Mouse (Mus musculus): ENCODE measurements around the gene H2-Eb2. TPM values are rescaled to one million over a fixed set of nuclear protein-coding genes. Genes with fewer than 3 reads are reported as not detected.

Gene H2-Eb2
- polyA plus RNA-seq, 1 experiment from 2014 or later: not detected

DNA sequence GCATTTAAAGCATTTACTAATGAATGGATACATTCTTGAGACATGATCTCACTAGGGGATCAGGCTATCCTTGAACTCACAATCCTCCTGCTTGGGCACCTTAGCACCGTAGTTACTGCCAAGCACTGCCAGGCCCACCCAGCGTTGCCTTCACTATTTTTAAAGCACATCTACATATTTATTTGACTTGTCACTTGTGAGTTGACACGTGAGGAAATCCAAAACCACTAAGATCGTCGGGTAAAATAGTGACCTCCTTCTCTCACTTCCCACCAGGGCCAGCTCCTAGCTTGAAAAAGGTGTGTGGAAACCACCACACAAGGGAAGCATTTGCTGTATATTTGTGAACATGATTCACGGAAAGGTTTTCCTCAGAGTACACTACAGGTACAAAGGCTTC is 38.5 kb upstream of the H2-Eb2 start:
- ATAC-seq (ENCODE audit: low FRiP score, low TSS enrichment) (no peak), DNase-seq (ENCODE audit: low spot score) (no peak)
- H3K4me2 ChIP-seq (replicated peaks; ENCODE audit: low read depth): no peak overlapping the region
- H3K9me3 ChIP-seq (ENCODE audit: control insufficient read depth, low read length): no peaks in the 10 kb centered on the region
- TF ChIP-seq CTCF (IDR thresholded peaks at IDR 0.05; ENCODE audit: low read depth) (no peak), EP300 (optimal IDR thresholded peaks at IDR 0.05) (no peak)
- H3K27ac ChIP-seq (replicated peaks): no peak overlapping the region
- 55% methylated on average over 6 of the region's 6 CpGs for whole genome bisulfite sequencing
- H3K4me1 ChIP-seq (replicated peaks; ENCODE audit: control insufficient read depth, insufficient read depth): no peaks in the 10 kb centered on the region
- H3K36me3 ChIP-seq (ENCODE audit: control insufficient read depth, insufficient read depth, low read length): no peaks in the 10 kb centered on the region
- H3K27me3 ChIP-seq (ENCODE audit: control insufficient read depth, insufficient read depth, low read length): no peaks in the 10 kb centered on the region
- no peak overlapping the region for H3K4me3 ChIP-seq (ENCODE audit: low read depth, low read length)
- H3K9ac ChIP-seq (ENCODE audit: low read length): no peak overlapping the region

DNA sequence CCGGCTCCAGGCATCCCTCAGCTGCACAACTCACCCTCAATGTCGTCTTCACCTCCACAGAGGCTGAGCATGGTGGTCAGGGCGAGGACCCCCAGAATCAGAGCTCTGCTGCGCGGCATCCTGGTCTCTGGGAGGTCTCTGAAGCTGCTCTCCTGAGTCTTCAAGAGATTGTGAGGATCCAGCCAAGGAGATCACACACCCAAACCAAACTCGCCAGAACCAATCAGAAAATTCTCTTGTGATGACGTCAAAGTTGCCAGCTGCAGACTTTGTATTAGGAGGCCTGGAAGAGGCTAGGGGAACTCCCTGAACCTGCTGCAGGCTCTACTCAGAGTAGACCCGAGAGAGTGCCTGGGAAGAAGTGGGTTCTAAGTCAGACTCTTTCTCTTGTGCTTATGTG is 37.8 kb upstream of the H2-Eb2 start, which contains the start of gene H2-Aa:
Gene H2-Aa, minus strand, starts transcription at position 176 of the 400 bp plus-strand sequence.
- TF ChIP-seq CTCF (IDR thresholded peaks at IDR 0.05; ENCODE audit: low read depth): no peak
- no peak for TF ChIP-seq EP300 (optimal IDR thresholded peaks at IDR 0.05)
- H3K36me3 ChIP-seq (ENCODE audit: control insufficient read depth, insufficient read depth, low read length): no peaks in the 10 kb centered on the region
- H3K4me2 ChIP-seq (replicated peaks; ENCODE audit: low read depth): no peak within 1 kb of the TSS
- H3K9ac ChIP-seq (ENCODE audit: low read length): no peak within 1 kb of the TSS
- H3K4me3 ChIP-seq (ENCODE audit: low read depth, low read length): no peak within 1 kb of the TSS
- 14% methylated on average over 8 of the region's 8 CpGs for WGBS
- peak; percentile 71 for DNase-seq (ENCODE audit: low spot score)
- ATAC-seq (ENCODE audit: low FRiP score, low TSS enrichment): peak; percentile 82
- no peak within 1 kb of the TSS for H3K27ac ChIP-seq (replicated peaks)
- no peaks in the 10 kb centered on the region for H3K27me3 ChIP-seq (ENCODE audit: control insufficient read depth, insufficient read depth, low read length)
- H3K9me3 ChIP-seq (ENCODE audit: control insufficient read depth, low read length): no peaks in the 10 kb centered on the region
- no peaks in the 10 kb centered on the region for H3K4me1 ChIP-seq (replicated peaks; ENCODE audit: control insufficient read depth, insufficient read depth)

DNA sequence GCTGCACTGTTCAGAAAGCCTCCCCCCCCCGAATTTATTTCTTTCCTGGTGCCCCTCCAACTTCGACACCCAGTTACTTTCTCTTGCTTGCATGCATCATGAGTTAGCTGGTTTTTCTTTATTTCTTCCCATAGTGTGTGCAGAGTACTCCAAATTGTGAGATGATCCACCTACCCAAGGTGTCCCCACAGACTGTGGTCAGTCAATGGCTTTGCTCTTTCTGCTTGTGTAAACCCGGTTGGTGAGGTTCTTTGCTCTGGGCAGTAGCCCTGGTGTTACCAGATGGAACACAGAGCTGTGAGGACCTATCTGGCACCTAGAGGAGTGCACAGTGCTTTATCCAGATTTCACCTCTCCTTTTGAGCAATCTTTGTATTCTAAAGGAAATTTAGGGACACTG is 37.3 kb upstream of the H2-Eb2 start:
- Histone ChIP-seq H3K27me3 (ENCODE audit: control insufficient read depth, insufficient read depth, low read length) (no peaks in the 10 kb centered on the region), H3K4me3 (ENCODE audit: low read depth, low read length) (no peak overlapping the region), H3K9me3 (ENCODE audit: control insufficient read depth, low read length) (no peaks in the 10 kb centered on the region), H3K4me1 (replicated peaks; ENCODE audit: control insufficient read depth, insufficient read depth) (no peaks in the 10 kb centered on the region), H3K9ac (ENCODE audit: low read length) (no peak overlapping the region), H3K27ac (replicated peaks) (no peak overlapping the region), H3K36me3 (ENCODE audit: control insufficient read depth, insufficient read depth, low read length) (no peaks in the 10 kb centered on the region), H3K4me2 (replicated peaks; ENCODE audit: low read depth) (no peak overlapping the region)
- ATAC-seq (ENCODE audit: low FRiP score, low TSS enrichment): no peak
- 65% methylated on average over 3 of the region's 3 CpGs for WGBS
- TF ChIP-seq CTCF (IDR thresholded peaks at IDR 0.05; ENCODE audit: low read depth): no peak
- TF ChIP-seq EP300 (optimal IDR thresholded peaks at IDR 0.05): no peak
- DNase-seq (ENCODE audit: low spot score): no peak

DNA sequence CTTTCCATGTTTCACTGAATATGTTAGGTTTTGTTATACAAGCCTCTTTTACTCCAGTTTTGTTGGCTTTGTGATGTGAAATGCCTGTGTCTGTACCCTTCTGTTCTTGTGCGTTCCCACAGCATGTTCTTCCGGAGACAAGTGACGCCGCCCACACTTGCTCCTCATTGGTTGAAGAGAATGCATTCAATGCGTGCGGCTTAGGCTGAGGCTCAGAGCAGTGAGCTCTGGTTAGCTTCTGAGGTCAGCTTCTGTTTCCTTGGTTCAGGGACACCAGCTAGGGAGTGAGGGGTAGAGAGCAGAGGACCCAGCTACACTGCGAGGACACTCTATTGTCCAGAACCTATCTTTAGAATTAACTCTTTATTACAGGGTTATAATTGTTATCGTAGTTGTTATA is 33.9 kb upstream of the H2-Eb2 start:
- WGBS: 15% methylated on average over 8 of the region's 8 CpGs
- Histone ChIP-seq H3K27me3 (ENCODE audit: control insufficient read depth, insufficient read depth, low read length) (no peaks in the 10 kb centered on the region), H3K4me1 (replicated peaks; ENCODE audit: control insufficient read depth, insufficient read depth) (no peaks in the 10 kb centered on the region), H3K36me3 (ENCODE audit: control insufficient read depth, insufficient read depth, low read length) (no peaks in the 10 kb centered on the region), H3K27ac (replicated peaks) (no peak overlapping the region), H3K4me2 (replicated peaks; ENCODE audit: low read depth) (no peak overlapping the region), H3K9me3 (ENCODE audit: control insufficient read depth, low read length) (no peaks in the 10 kb centered on the region), H3K9ac (ENCODE audit: low read length) (no peak overlapping the region), H3K4me3 (ENCODE audit: low read depth, low read length) (no peak overlapping the region)
- DNase-seq (ENCODE audit: low spot score) (peak; percentile 91), ATAC-seq (ENCODE audit: low FRiP score, low TSS enrichment) (peak; percentile 90)
- TF ChIP-seq EP300 (optimal IDR thresholded peaks at IDR 0.05) (no peak), CTCF (IDR thresholded peaks at IDR 0.05; ENCODE audit: low read depth) (no peak)

DNA sequence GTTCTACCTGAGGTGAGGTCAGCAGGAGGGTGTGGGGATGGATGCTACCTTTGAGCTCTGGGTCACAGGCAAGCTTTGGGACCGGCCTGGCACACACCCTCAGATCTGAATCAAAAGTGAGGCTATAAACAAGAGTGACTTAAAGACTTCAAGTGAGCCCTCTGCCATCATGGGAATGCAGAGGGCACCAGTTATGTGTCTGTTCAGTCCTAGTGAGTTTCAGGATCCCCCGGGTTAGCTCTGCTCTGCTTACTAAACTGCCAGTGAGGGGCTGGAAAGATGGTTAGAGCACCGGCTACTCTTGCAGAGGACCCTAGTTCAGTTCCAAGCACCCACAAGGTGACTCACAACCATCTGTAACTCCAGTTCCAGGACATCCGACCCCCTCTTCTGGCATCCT is 32.9 kb upstream of the H2-Eb2 start:
- Histone ChIP-seq H3K36me3 (ENCODE audit: control insufficient read depth, insufficient read depth, low read length) (no peaks in the 10 kb centered on the region), H3K9ac (ENCODE audit: low read length) (no peak overlapping the region), H3K9me3 (ENCODE audit: control insufficient read depth, low read length) (no peaks in the 10 kb centered on the region), H3K27me3 (ENCODE audit: control insufficient read depth, insufficient read depth, low read length) (no peaks in the 10 kb centered on the region), H3K4me3 (ENCODE audit: low read depth, low read length) (no peak overlapping the region), H3K4me1 (replicated peaks; ENCODE audit: control insufficient read depth, insufficient read depth) (no peaks in the 10 kb centered on the region), H3K4me2 (replicated peaks; ENCODE audit: low read depth) (no peak overlapping the region), H3K27ac (replicated peaks) (no peak overlapping the region)
- ATAC-seq (ENCODE audit: low FRiP score, low TSS enrichment) (no peak), DNase-seq (ENCODE audit: low spot score) (no peak)
- 77% methylated on average over 4 of the region's 4 CpGs for whole genome bisulfite sequencing
- no peak for TF ChIP-seq EP300 (optimal IDR thresholded peaks at IDR 0.05)
- no peak for TF ChIP-seq CTCF (IDR thresholded peaks at IDR 0.05; ENCODE audit: low read depth)

DNA sequence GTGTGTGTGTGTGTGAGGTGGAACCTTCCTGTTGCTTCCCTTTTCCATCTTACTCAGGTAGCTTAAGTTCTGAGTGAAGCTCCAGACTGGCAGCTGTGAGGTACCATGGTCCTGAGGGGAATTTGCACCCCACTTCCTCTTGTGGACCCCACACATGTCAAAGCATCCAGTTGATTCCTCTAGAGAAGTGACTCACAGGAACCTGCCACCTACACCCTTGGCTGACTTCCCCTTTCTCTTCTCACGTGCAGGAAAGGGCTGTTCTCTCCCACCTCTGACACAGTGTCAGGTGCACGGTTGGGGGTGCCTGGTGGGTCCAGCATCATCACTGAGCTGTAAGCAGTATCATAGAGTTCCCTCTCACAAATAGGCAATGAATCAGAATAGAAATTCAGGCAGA is 31.9 kb upstream of the H2-Eb2 start:
- Histone ChIP-seq H3K4me2 (replicated peaks; ENCODE audit: low read depth) (no peak overlapping the region), H3K9me3 (ENCODE audit: control insufficient read depth, low read length) (no peaks in the 10 kb centered on the region), H3K9ac (ENCODE audit: low read length) (no peak overlapping the region), H3K36me3 (ENCODE audit: control insufficient read depth, insufficient read depth, low read length) (no peaks in the 10 kb centered on the region), H3K27me3 (ENCODE audit: control insufficient read depth, insufficient read depth, low read length) (no peaks in the 10 kb centered on the region), H3K4me1 (replicated peaks; ENCODE audit: control insufficient read depth, insufficient read depth) (no peaks in the 10 kb centered on the region), H3K27ac (replicated peaks) (no peak overlapping the region), H3K4me3 (ENCODE audit: low read depth, low read length) (no peak overlapping the region)
- ATAC-seq (ENCODE audit: low FRiP score, low TSS enrichment) (no peak), DNase-seq (ENCODE audit: low spot score) (no peak)
- TF ChIP-seq CTCF (IDR thresholded peaks at IDR 0.05; ENCODE audit: low read depth) (no peak), EP300 (optimal IDR thresholded peaks at IDR 0.05) (no peak)
- WGBS: 36% methylated on average over 2 of the region's 2 CpGs

All from stomach, postnatal 0 days (tissue).